In genomic region chr4:145105319-145105718, GRCm38 (mm10) we compare ENCODE assay signal across 15 mouse cellular contexts.
DNase-seq lines count a peak whose midpoint lies in the region; ATAC-seq and TF ChIP-seq lines count a peak whose summit lies in the region.
"Had no signal": no experiment of that assay in that cellular context is flagged by ENCODE, and none has a peak within 500 bp of the region (broad histone marks: within the 10 kb centered on the region; RNA-seq: fewer than 3 reads in every experiment).

No protein-coding gene starts in this region.

- H3K4me2 ChIP-seq in forebrain, postnatal 0 days (ENCODE audit: low read depth), result no peak overlapping the region
- H3K4me2 ChIP-seq in forebrain, embryonic 13.5 days, result no peak overlapping the region
- H3K4me2 ChIP-seq in midbrain, embryonic 11.5 days, result no peak overlapping the region
- no peak overlapping the region for H3K4me2 ChIP-seq in midbrain, postnatal 0 days (ENCODE audit: low read depth, low read length, poor library complexity, severe bottlenecking)
- H3K4me2 ChIP-seq in embryonic facial prominence, embryonic 15.5 days (replicated peaks), result no peak overlapping the region
- no peak overlapping the region for H3K4me2 ChIP-seq in stomach, embryonic 16.5 days (ENCODE audit: low read depth, low read length)
- H3K4me2 ChIP-seq: heart, embryonic 13.5 days; limb, embryonic 13.5 days; lung, embryonic 14.5 days had no signal

- H3K9me3 ChIP-seq in forebrain, postnatal 0 days (ENCODE audit: low read length), result no peaks in the 10 kb centered on the region
- H3K9me3 ChIP-seq in forebrain, embryonic 13.5 days (replicated peaks), result no peaks in the 10 kb centered on the region
- no peaks in the 10 kb centered on the region for H3K9me3 ChIP-seq in midbrain, embryonic 11.5 days (ENCODE audit: control insufficient read depth, low read length)
- H3K9me3 ChIP-seq in midbrain, postnatal 0 days (ENCODE audit: low read length), result no peaks in the 10 kb centered on the region
- H3K9me3 ChIP-seq in embryonic facial prominence, embryonic 15.5 days (replicated peaks), result no peaks in the 10 kb centered on the region
- H3K9me3 ChIP-seq in stomach, embryonic 16.5 days (replicated peaks; ENCODE audit: control insufficient read depth, low read length), result no peaks in the 10 kb centered on the region
- H3K9me3 ChIP-seq: heart, embryonic 13.5 days; limb, embryonic 13.5 days had no signal

- no peak; the same call in 1 of the 2 replicates for ATAC-seq in forebrain, postnatal 0 days
- no peak for ATAC-seq in forebrain, embryonic 13.5 days
- no peak; the same call in 1 of the 2 replicates for ATAC-seq in midbrain, embryonic 11.5 days (ENCODE audit: low FRiP score)
- no peak; the same call in 1 of the 2 replicates for ATAC-seq in midbrain, postnatal 0 days (ENCODE audit: low FRiP score)
- peak; percentile 72; the same call in 1 of the 2 replicates for ATAC-seq in embryonic facial prominence, embryonic 15.5 days (ENCODE audit: insufficient number of reproducible peaks, low FRiP score, low TSS enrichment, low read depth)
- peak; percentile 65; the same call in 1 of the 2 replicates for ATAC-seq in stomach, embryonic 16.5 days (ENCODE audit: insufficient read depth, low FRiP score)

- no peak overlapping the region for H3K4me3 ChIP-seq in forebrain, postnatal 0 days (ENCODE audit: low read depth, low read length)
- H3K4me3 ChIP-seq in forebrain, embryonic 13.5 days, result no peak overlapping the region
- no peak overlapping the region for H3K4me3 ChIP-seq in midbrain, embryonic 11.5 days (ENCODE audit: low read depth, low read length)
- H3K4me3 ChIP-seq in midbrain, postnatal 0 days (ENCODE audit: low read depth, low read length), result no peak overlapping the region
- no peak overlapping the region for H3K4me3 ChIP-seq in embryonic facial prominence, embryonic 15.5 days (replicated peaks)
- H3K4me3 ChIP-seq in stomach, embryonic 16.5 days (replicated peaks; ENCODE audit: low read length), result no peak overlapping the region
- H3K4me3 ChIP-seq: heart, embryonic 13.5 days; limb, embryonic 13.5 days had no signal

- no peak overlapping the region for H3K9ac ChIP-seq in forebrain, postnatal 0 days
- no peak overlapping the region for H3K9ac ChIP-seq in forebrain, embryonic 13.5 days
- no peak overlapping the region for H3K9ac ChIP-seq in midbrain, embryonic 11.5 days (ENCODE audit: low read length)
- H3K9ac ChIP-seq in midbrain, postnatal 0 days (replicated peaks; ENCODE audit: low read length, poor library complexity, severe bottlenecking), result no peak overlapping the region
- H3K9ac ChIP-seq in embryonic facial prominence, embryonic 15.5 days, result no peak overlapping the region
- no peak overlapping the region for H3K9ac ChIP-seq in stomach, embryonic 16.5 days (ENCODE audit: low read length)
- H3K9ac ChIP-seq: heart, embryonic 13.5 days; limb, embryonic 13.5 days; lung, embryonic 14.5 days had no signal

- peaks cover 57% of the 10 kb centered on the region for H3K36me3 ChIP-seq in forebrain, postnatal 0 days (ENCODE audit: insufficient read depth)
- H3K36me3 ChIP-seq in forebrain, embryonic 13.5 days (ENCODE audit: poor library complexity, severe bottlenecking), result peaks cover 69% of the 10 kb centered on the region
- peaks cover 6% of the 10 kb centered on the region; the same call in 1 of the 2 replicates for H3K36me3 ChIP-seq in midbrain, embryonic 11.5 days (ENCODE audit: control insufficient read depth, insufficient read depth, low read length)
- H3K36me3 ChIP-seq in midbrain, postnatal 0 days (ENCODE audit: insufficient read depth, low read length), result peaks cover 62% of the 10 kb centered on the region
- peaks cover 47% of the 10 kb centered on the region for H3K36me3 ChIP-seq in embryonic facial prominence, embryonic 15.5 days
- peaks cover 25% of the 10 kb centered on the region for H3K36me3 ChIP-seq in stomach, embryonic 16.5 days (ENCODE audit: control insufficient read depth, insufficient read depth, low read length)

- 0 out of 2 replicates have a peak overlapping the region, but pooled peaks have one; percentile 67 for H3K27ac ChIP-seq in forebrain, postnatal 0 days (ENCODE audit: low read depth, low read length)
- no peak overlapping the region for H3K27ac ChIP-seq in forebrain, embryonic 13.5 days
- peak overlapping the region; percentile 17; the same call in 1 of the 2 replicates for H3K27ac ChIP-seq in midbrain, embryonic 11.5 days (ENCODE audit: low read depth, low read length)
- H3K27ac ChIP-seq in midbrain, postnatal 0 days (ENCODE audit: low read depth, low read length), result no peak overlapping the region
- peak overlapping the region; percentile 68 for H3K27ac ChIP-seq in embryonic facial prominence, embryonic 15.5 days (replicated peaks)
- H3K27ac ChIP-seq in stomach, embryonic 16.5 days (ENCODE audit: low read length), result peak overlapping the region; percentile 70
- H3K27ac ChIP-seq: heart, embryonic 13.5 days; limb, embryonic 13.5 days had no signal

- 0 out of 2 replicates have a peak, but pooled peaks cover 4% of the 10 kb centered on the region for H3K4me1 ChIP-seq in forebrain, postnatal 0 days (ENCODE audit: insufficient read depth)
- H3K4me1 ChIP-seq in forebrain, embryonic 13.5 days, result peaks cover 6% of the 10 kb centered on the region; the same call in 1 of the 2 replicates
- no peaks in the 10 kb centered on the region; the same call in 1 of the 2 replicates for H3K4me1 ChIP-seq in midbrain, embryonic 11.5 days (ENCODE audit: control insufficient read depth, insufficient read depth, low read length)
- H3K4me1 ChIP-seq in midbrain, postnatal 0 days (ENCODE audit: insufficient read depth, low read length), result no peaks in the 10 kb centered on the region
- H3K4me1 ChIP-seq in embryonic facial prominence, embryonic 15.5 days, result peaks cover 26% of the 10 kb centered on the region; the same call in 1 of the 2 replicates
- H3K4me1 ChIP-seq in stomach, embryonic 16.5 days (ENCODE audit: control insufficient read depth, insufficient read depth, low read length), result 0 out of 2 replicates have a peak, but pooled peaks cover 6% of the 10 kb centered on the region

- no peak for TF ChIP-seq CTCF in forebrain, postnatal 0 days (IDR thresholded peaks at IDR 0.05; ENCODE audit: low read depth)
- no peak for TF ChIP-seq CTCF in midbrain, postnatal 0 days (IDR thresholded peaks at IDR 0.05)

- no peaks in the 10 kb centered on the region for H3K27me3 ChIP-seq in forebrain, postnatal 0 days (ENCODE audit: insufficient read depth, low read length)
- no peaks in the 10 kb centered on the region for H3K27me3 ChIP-seq in forebrain, embryonic 13.5 days
- H3K27me3 ChIP-seq in midbrain, embryonic 11.5 days (ENCODE audit: control insufficient read depth, insufficient read depth, low read length), result no peaks in the 10 kb centered on the region
- no peaks in the 10 kb centered on the region for H3K27me3 ChIP-seq in midbrain, postnatal 0 days (ENCODE audit: insufficient read depth, low read length)
- no peaks in the 10 kb centered on the region for H3K27me3 ChIP-seq in embryonic facial prominence, embryonic 15.5 days
- no peaks in the 10 kb centered on the region for H3K27me3 ChIP-seq in stomach, embryonic 16.5 days (ENCODE audit: control insufficient read depth, insufficient read depth, low read length)
- H3K27me3 ChIP-seq: heart, embryonic 13.5 days; limb, embryonic 13.5 days had no signal

- peak; percentile 57 for DNase-seq in forebrain, postnatal 0 days
- DNase-seq in midbrain, embryonic 11.5 days (ENCODE audit: low spot score, missing footprints), result no peak
- no peak for DNase-seq in midbrain, postnatal 0 days (ENCODE audit: low spot score)
- no peak for DNase-seq in left cerebral cortex, adult 18-20 months (ENCODE audit: low spot score in 2 of 2)
- DNase-seq: adrenal gland, postnatal 14 days; B cell, adult 2 months; gastrocnemius, postnatal 25 days; kidney, postnatal 36 days; lung, embryonic 14.5 days; thymus, postnatal 4 days had no signal

- 38% methylated on average over 6 of the region's 6 CpGs for WGBS in forebrain, postnatal 0 days
- 59% methylated on average over 6 of the region's 6 CpGs for WGBS in forebrain, embryonic 13.5 days
- 62% methylated on average over 6 of the region's 6 CpGs for WGBS in midbrain, embryonic 11.5 days
- WGBS in midbrain, postnatal 0 days, result 37% methylated on average over 6 of the region's 6 CpGs
- WGBS in embryonic facial prominence, embryonic 15.5 days, result 35% methylated on average over 6 of the region's 6 CpGs
- 56% methylated on average over 6 of the region's 6 CpGs for WGBS in stomach, embryonic 16.5 days

Comparison
In these comparisons a context has a peak if more than half of its experiments do, and no peak if none do; other contexts are left out.
1. H3K27ac ChIP-seq: peak in forebrain, postnatal 0 days (single experiment), midbrain, embryonic 11.5 days (single experiment), embryonic facial prominence, embryonic 15.5 days (single experiment) and stomach, embryonic 16.5 days (single experiment); none in forebrain, embryonic 13.5 days (single experiment) and midbrain, postnatal 0 days (single experiment).
2. ATAC-seq: peak in embryonic facial prominence, embryonic 15.5 days (single experiment) and stomach, embryonic 16.5 days (single experiment); none in forebrain, postnatal 0 days (single experiment), forebrain, embryonic 13.5 days (single experiment), midbrain, embryonic 11.5 days (single experiment) and midbrain, postnatal 0 days (single experiment).